Mouse (Mus musculus): ENCODE measurements at regions not wholly inside any gene's neighbourhood (a gene's known extent, or its start where the extent isn't known, plus 50 kb on each side); places are given as distances from the start of the nearest gene placed in this dataset.
A peak's percentile ranks its signal among the peaks of the same experiment; 100 is the strongest.

GRCm38 (mm10) chr7:145127180-145127579 lies 80.7 kb downstream of the 1810010D01Rik start:
- Histone ChIP-seq H3K36me3 (replicated peaks; ENCODE audit: control insufficient read depth, insufficient read depth, low read depth) (no peaks in the 10 kb centered on the region), H3K4me2 (ENCODE audit: low read depth) (no peak overlapping the region), H3K4me3 (ENCODE audit: insufficient read depth in 1 of 2, low read depth in 2 of 2, low read length in 2 of 2) (no peak overlapping the region), H3K4me1 (replicated peaks; ENCODE audit: control insufficient read depth in 2 of 2, insufficient read depth in 2 of 2, low read length in 1 of 2) (0 out of 4 replicates have a peak, but pooled peaks cover 0 to 11% of the 10 kb centered on the region in 2 experiments), H3K9ac (replicated peaks) (no peak overlapping the region), H3K9me3 (ENCODE audit: control insufficient read depth, low read length) (no peaks in the 10 kb centered on the region), H3K27ac (no peak overlapping the region), H3K27me3 (ENCODE audit: control insufficient read depth, insufficient read depth, low read length) (no peaks in the 10 kb centered on the region)
- TF ChIP-seq CTCF (IDR thresholded peaks at IDR 0.05; ENCODE audit: low read depth), result no peak
- no peak for TF ChIP-seq EP300 (IDR thresholded peaks at IDR 0.05; ENCODE audit: low read depth)
- DNase-seq (ENCODE audit: low read depth in 3 of 3, low spot score in 3 of 3) (no peak), ATAC-seq (ENCODE audit: insufficient read depth) (no peak)
- WGBS (ENCODE audit: insufficient replicate concordance), result 57% methylated on average over 4 of the region's 4 CpGs

GRCm38 (mm10) chr7:145123996-145124601 lies 83.8 kb downstream of the 1810010D01Rik start:
- ATAC-seq (ENCODE audit: insufficient read depth) (peak; percentile 40; the same call in 1 of the 2 replicates), DNase-seq (ENCODE audit: low read depth in 3 of 3, low spot score in 3 of 3) (no peak)
- Histone ChIP-seq H3K9ac (replicated peaks) (no peak overlapping the region), H3K27me3 (ENCODE audit: control insufficient read depth, insufficient read depth, low read length) (no peaks in the 10 kb centered on the region), H3K36me3 (replicated peaks; ENCODE audit: control insufficient read depth, insufficient read depth, low read depth) (no peaks in the 10 kb centered on the region), H3K9me3 (ENCODE audit: control insufficient read depth, low read length) (no peaks in the 10 kb centered on the region), H3K27ac (no peak overlapping the region), H3K4me3 (ENCODE audit: insufficient read depth in 1 of 2, low read depth in 2 of 2, low read length in 2 of 2) (no peak overlapping the region), H3K4me2 (ENCODE audit: low read depth) (no peak overlapping the region), H3K4me1 (replicated peaks; ENCODE audit: control insufficient read depth in 2 of 2, insufficient read depth in 2 of 2, low read length in 1 of 2) (0 out of 4 replicates have a peak, but pooled peaks cover 0 to 5% of the 10 kb centered on the region in 2 experiments)
- 34% methylated on average over 2 of the region's 2 CpGs for WGBS (ENCODE audit: insufficient replicate concordance)
- TF ChIP-seq EP300 (IDR thresholded peaks at IDR 0.05; ENCODE audit: low read depth) (no peak), CTCF (IDR thresholded peaks at IDR 0.05; ENCODE audit: low read depth) (no peak)

GRCm38 (mm10) chr7:145122471-145122870 lies 85.4 kb downstream of the 1810010D01Rik start:
- ATAC-seq (ENCODE audit: insufficient read depth), result no peak
- Histone ChIP-seq H3K9me3 (ENCODE audit: control insufficient read depth, low read length) (no peaks in the 10 kb centered on the region), H3K4me2 (ENCODE audit: low read depth) (no peak overlapping the region), H3K4me3 (ENCODE audit: insufficient read depth in 1 of 2, low read depth in 2 of 2, low read length in 2 of 2) (no peak overlapping the region), H3K36me3 (replicated peaks; ENCODE audit: control insufficient read depth, insufficient read depth, low read depth) (no peaks in the 10 kb centered on the region), H3K4me1 (replicated peaks; ENCODE audit: control insufficient read depth in 2 of 2, insufficient read depth in 2 of 2, low read length in 1 of 2) (0 out of 4 replicates have a peak, but pooled peaks cover 0 to 2% of the 10 kb centered on the region in 2 experiments), H3K9ac (replicated peaks) (no peak overlapping the region), H3K27ac (no peak overlapping the region), H3K27me3 (ENCODE audit: control insufficient read depth, insufficient read depth, low read length) (no peaks in the 10 kb centered on the region)
- TF ChIP-seq EP300 (IDR thresholded peaks at IDR 0.05; ENCODE audit: low read depth), result no peak
- TF ChIP-seq CTCF (IDR thresholded peaks at IDR 0.05; ENCODE audit: low read depth), result no peak
- no peak for DNase-seq (ENCODE audit: low read depth in 3 of 3, low spot score in 3 of 3)
- 51% methylated on average over 2 of the region's 2 CpGs for WGBS (ENCODE audit: insufficient replicate concordance)

DNA sequence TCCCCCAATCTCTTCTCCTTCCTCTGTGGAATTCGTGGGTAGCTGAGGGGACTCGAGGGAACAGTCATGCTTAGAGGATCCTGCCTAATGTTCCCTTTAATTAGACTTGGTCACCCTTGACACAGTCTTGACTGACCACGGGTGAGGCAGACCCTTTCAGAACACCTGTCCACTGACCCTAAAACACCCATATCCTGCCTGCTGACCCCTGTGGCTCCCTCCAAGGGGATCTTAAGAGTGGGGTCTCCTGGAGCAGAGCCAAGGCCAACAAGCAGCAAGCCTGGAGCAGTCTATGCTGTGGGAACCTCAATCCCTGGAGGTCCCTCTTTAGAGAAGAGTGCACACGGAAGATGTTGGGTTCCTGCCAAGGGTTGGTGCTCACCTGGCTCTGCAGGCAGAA lies 89.5 kb downstream of the 1810010D01Rik start:
- no peak for DNase-seq (ENCODE audit: low read depth in 3 of 3, low spot score in 3 of 3)
- WGBS (ENCODE audit: insufficient replicate concordance), result 45% methylated on average over 4 of the region's 4 CpGs
- Histone ChIP-seq H3K27me3 (ENCODE audit: control insufficient read depth, insufficient read depth, low read length) (no peaks in the 10 kb centered on the region), H3K27ac (no peak overlapping the region), H3K4me3 (ENCODE audit: insufficient read depth in 1 of 2, low read depth in 2 of 2, low read length in 2 of 2) (no peak overlapping the region), H3K4me2 (ENCODE audit: low read depth) (no peak overlapping the region), H3K9ac (replicated peaks) (no peak overlapping the region), H3K36me3 (replicated peaks; ENCODE audit: control insufficient read depth, insufficient read depth, low read depth) (no peaks in the 10 kb centered on the region), H3K9me3 (ENCODE audit: control insufficient read depth, low read length) (no peaks in the 10 kb centered on the region), H3K4me1 (replicated peaks; ENCODE audit: control insufficient read depth in 2 of 2, insufficient read depth in 2 of 2, low read length in 1 of 2) (0 out of 4 replicates have a peak, but pooled peaks cover 0 to 2% of the 10 kb centered on the region in 2 experiments)
- TF ChIP-seq EP300 (IDR thresholded peaks at IDR 0.05; ENCODE audit: low read depth), result no peak
- no peak for TF ChIP-seq CTCF (IDR thresholded peaks at IDR 0.05; ENCODE audit: low read depth)
- ATAC-seq (ENCODE audit: insufficient read depth), result no peak

- no peak overlapping the region for H3K4me2 ChIP-seq (ENCODE audit: low read depth)
- H3K27me3 ChIP-seq (ENCODE audit: control insufficient read depth, insufficient read depth, low read length), result no peaks in the 10 kb centered on the region
- TF ChIP-seq CTCF (IDR thresholded peaks at IDR 0.05; ENCODE audit: low read depth), result peak; percentile 71
- no peak for TF ChIP-seq EP300 (IDR thresholded peaks at IDR 0.05; ENCODE audit: low read depth)
- H3K36me3 ChIP-seq (replicated peaks; ENCODE audit: control insufficient read depth, insufficient read depth, low read depth), result no peaks in the 10 kb centered on the region
- 58% methylated on average over 2 of the region's 2 CpGs for WGBS (ENCODE audit: insufficient replicate concordance)
- H3K4me1 ChIP-seq (replicated peaks; ENCODE audit: control insufficient read depth in 2 of 2, insufficient read depth in 2 of 2, low read length in 1 of 2), result peaks cover 0 to 16% of the 10 kb centered on the region in 2 experiments; a peak in 2 of 4 replicates
- no peak overlapping the region for H3K27ac ChIP-seq
- H3K4me3 ChIP-seq (ENCODE audit: insufficient read depth in 1 of 2, low read depth in 2 of 2, low read length in 2 of 2), result no peak overlapping the region
- ATAC-seq (ENCODE audit: insufficient read depth), result no peak
- no peak overlapping the region for H3K9ac ChIP-seq (replicated peaks)
- H3K9me3 ChIP-seq (ENCODE audit: control insufficient read depth, low read length), result no peaks in the 10 kb centered on the region
- no peak for DNase-seq (ENCODE audit: low read depth in 3 of 3, low spot score in 3 of 3)
Observed at GRCm38 (mm10) chr7:145114660-145115059, 93.3 kb downstream of the 1810010D01Rik start.

Measured in liver, embryonic 14.5 days (tissue).